In genomic region chr1:32487944-32488343, GRCm38 (mm10) we compare ENCODE assay signal across 28 mouse cellular contexts. TPM values are rescaled to one million over a fixed set of nuclear protein-coding genes. Genes with fewer than 3 reads are reported as not detected.
"Had no signal": no experiment of that assay in that cellular context is flagged by ENCODE, and none has a peak within 500 bp of the region (broad histone marks: within the 10 kb centered on the region; RNA-seq: fewer than 3 reads in every experiment).

No protein-coding gene starts in this region.

- H3K27ac ChIP-seq: limb, embryonic 12.5 days; limb, embryonic 15.5 days; liver, embryonic 14.5 days; macrophage; midbrain, embryonic 12.5 days; midbrain, embryonic 15.5 days; neural tube, embryonic 12.5 days; neural tube, embryonic 15.5 days; stomach, embryonic 15.5 days had no signal

- H3K27me3 ChIP-seq: limb, embryonic 12.5 days; limb, embryonic 15.5 days; midbrain, embryonic 12.5 days; midbrain, embryonic 15.5 days; neural tube, embryonic 12.5 days; neural tube, embryonic 15.5 days; stomach, embryonic 15.5 days had no signal

- H3K9me3 ChIP-seq: limb, embryonic 12.5 days; limb, embryonic 15.5 days; midbrain, embryonic 12.5 days; midbrain, embryonic 15.5 days; neural tube, embryonic 12.5 days; neural tube, embryonic 15.5 days; stomach, embryonic 15.5 days had no signal

- H3K4me3 ChIP-seq: limb, embryonic 12.5 days; limb, embryonic 15.5 days; midbrain, embryonic 12.5 days; midbrain, embryonic 15.5 days; neural tube, embryonic 12.5 days; neural tube, embryonic 15.5 days; stomach, embryonic 15.5 days had no signal

- DNase-seq: kidney, adult 18-20 months; kidney, adult 9 months; kidney, postnatal 14 days; kidney, postnatal 4 days; left cerebral cortex, postnatal 4 days; liver, postnatal 0 days; lung, embryonic 14.5 days; right cerebral cortex, adult 18-20 months; right cerebral cortex, postnatal 14 days; spleen, adult 18-20 months; thymus, postnatal 25 days had no signal

- H3K4me1 ChIP-seq: limb, embryonic 12.5 days; limb, embryonic 15.5 days; midbrain, embryonic 12.5 days; midbrain, embryonic 15.5 days; neural tube, embryonic 12.5 days; neural tube, embryonic 15.5 days; stomach, embryonic 15.5 days had no signal

- H3K36me3 ChIP-seq: limb, embryonic 12.5 days; limb, embryonic 15.5 days; midbrain, embryonic 12.5 days; midbrain, embryonic 15.5 days; neural tube, embryonic 12.5 days; neural tube, embryonic 15.5 days; stomach, embryonic 15.5 days had no signal

- H3K9ac ChIP-seq: limb, embryonic 12.5 days; limb, embryonic 15.5 days; liver, embryonic 14.5 days; liver, postnatal 0 days; lung, embryonic 14.5 days; midbrain, embryonic 12.5 days; midbrain, embryonic 15.5 days; neural tube, embryonic 12.5 days; neural tube, embryonic 15.5 days; stomach, embryonic 15.5 days had no signal

- ATAC-seq: liver, postnatal 0 days; lung, postnatal 0 days; midbrain, embryonic 15.5 days had no signal

- H3K4me2 ChIP-seq: limb, embryonic 12.5 days; limb, embryonic 15.5 days; liver, embryonic 11.5 days; lung, embryonic 14.5 days; midbrain, embryonic 12.5 days; midbrain, embryonic 15.5 days; neural tube, embryonic 12.5 days; neural tube, embryonic 15.5 days; stomach, embryonic 15.5 days had no signal

RNA-seq across cellular contexts. Expression of gene Gm5415, which starts 59.1 kb away (rescaled TPM):
- total RNA-seq: layer of hippocampus, adult 8-10 months; left cerebral cortex, adult 8-10 months; left cerebral cortex, postnatal 14 days; left cerebral cortex, postnatal 4 days; megakaryocyte, adult 5-6 weeks had no signal
- polyA plus RNA-seq: kidney, embryonic 16.5 days; liver, embryonic 11.5 days; liver, embryonic 14.5 days; liver, postnatal 0 days; lung, embryonic 14.5 days; lung, postnatal 0 days; macrophage; thymus, postnatal 0 days had no signal
